Mouse (Mus musculus): ENCODE results near the gene Pde4a.

Pde4a gene

GRCm38 (mm10) chr9:21260491-21261040 is 95.1 kb downstream of the Pde4a start:
- in situ Hi-C loops (cut with MboI; ENCODE audit: low pct_unique_long_range_greater_than_20kb in 1 of 2, low sequenced_read_pairs in 2 of 2, unreplicated experiment in 1 of 2) = no loop called here

GRCm38 (mm10) chr9:21261831-21262230 is 96.3 kb downstream of the Pde4a start:
- in situ Hi-C loops (cut with MboI; ENCODE audit: low pct_unique_long_range_greater_than_20kb in 1 of 2, low sequenced_read_pairs in 2 of 2, unreplicated experiment in 1 of 2) = no loop called here
